Mouse (Mus musculus) skeletal muscle tissue, postnatal 0 days (tissue): Measurements from ENCODE around the gene Rims1. TPM values are rescaled to one million over a fixed set of nuclear protein-coding genes. Genes with fewer than 3 reads are reported as not detected.

Experiments
- polyA plus RNA-seq: library from polyadenylated mRNA; unstranded; fragments of >200 nt; fragmentation: Nextera tagmentation; extraction: Ambion mirVana; gene quantifications from 2 replicates; pipeline ENCODE4 v1.2.1, GENCODE M21; 2015

Gene Rims1
- polyA plus RNA-seq: 0.23 and 0.40 TPM in 2 replicates

GRCm38 (mm10) chr1:22805726-22806625 is at the start of gene Rims1:
Gene Rims1 (minus strand): TSS chr1:22805994.

